Mouse (Mus musculus): ENCODE measurements around the gene Il5.

- no peak for TF ChIP-seq CTCF (IDR thresholded peaks at IDR 0.05; ENCODE audit: extremely low read depth, insufficient read depth, low read length)
- TF ChIP-seq POLR2A (IDR thresholded peaks at IDR 0.05; ENCODE audit: extremely low read depth, insufficient read depth, low read length): no peak
These were observed 10.9 kb downstream of the Il5 start for GRCm38 (mm10) chr11:53731457-53731856.

Data from cortical plate, adult 2 months (tissue).